Mouse (Mus musculus): Measurements from ENCODE around the gene Sycp2. TPM values are rescaled to one million over a fixed set of nuclear protein-coding genes. Genes with fewer than 3 reads are reported as not detected.

Sycp2 gene
- polyA plus RNA-seq, 1 experiment from 2014 or later, result not detected

- Histone ChIP-seq H3K27me3 (replicated peaks) (no peaks in the 10 kb centered on the region), H3K4me3 (no peak overlapping the region), H3K36me3 (no peaks in the 10 kb centered on the region), H3K27ac (no peak overlapping the region), H3K4me1 (no peaks in the 10 kb centered on the region; the same call in 1 of the 2 replicates), H3K4me2 (no peak overlapping the region), H3K9me3 (replicated peaks) (no peaks in the 10 kb centered on the region), H3K9ac (no peak overlapping the region)
- ATAC-seq, result no peak
- 61% methylated on average over 5 of the region's 5 CpGs for WGBS (ENCODE audit: insufficient replicate concordance)
These were observed 19.7 kb upstream of the Sycp2 start for GRCm38 (mm10) chr2:178427181-178427580.

DNA sequence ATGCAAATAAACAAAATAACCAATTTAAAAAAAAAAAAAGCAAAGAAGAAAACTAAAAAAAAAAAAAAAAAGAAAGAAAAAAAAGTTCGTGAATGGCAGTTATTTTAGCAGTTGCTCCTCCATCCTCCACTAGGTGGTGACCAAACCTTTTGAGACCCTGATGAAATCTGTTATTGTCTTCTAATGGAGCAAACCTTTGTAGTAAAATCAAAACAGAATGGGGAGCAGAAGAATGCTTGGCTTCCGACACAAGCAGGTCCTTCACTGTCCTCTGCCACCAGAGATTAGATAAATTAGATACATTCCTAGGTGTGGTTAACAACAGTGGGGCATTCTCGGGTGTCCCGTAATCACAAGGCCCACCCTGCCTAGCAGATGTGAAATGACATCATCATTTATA lies 18.7 kb upstream of the Sycp2 start:
- Histone ChIP-seq H3K27ac (no peak overlapping the region), H3K9ac (no peak overlapping the region), H3K4me1 (peaks cover under 1% of the 10 kb centered on the region; the same call in 1 of the 2 replicates)

DNA sequence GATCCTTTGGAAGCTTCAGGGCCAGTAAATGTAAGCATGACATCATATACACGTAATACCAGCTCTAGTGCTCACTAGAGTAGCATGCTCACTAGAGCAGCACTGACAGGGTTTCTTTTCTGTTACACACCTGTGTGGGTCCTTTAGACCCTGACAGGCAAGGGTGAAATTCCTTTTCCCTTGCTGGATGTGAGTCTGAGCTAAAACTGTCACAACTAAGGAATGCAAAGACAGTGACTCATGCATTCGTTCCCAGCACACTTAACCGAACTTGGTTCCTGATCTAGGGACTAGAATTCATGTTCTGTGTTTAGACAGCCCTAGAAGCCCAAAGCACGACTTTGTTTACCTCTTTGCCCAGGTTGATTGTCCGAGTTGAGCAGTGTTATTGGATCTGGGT lies 15.7 kb upstream of the Sycp2 start:
- no peak for ATAC-seq
- Histone ChIP-seq H3K27ac (no peak overlapping the region), H3K9me3 (replicated peaks) (no peaks in the 10 kb centered on the region), H3K27me3 (replicated peaks) (no peaks in the 10 kb centered on the region), H3K9ac (no peak overlapping the region), H3K4me1 (peaks cover 4% of the 10 kb centered on the region; the same call in 1 of the 2 replicates), H3K4me2 (no peak overlapping the region), H3K36me3 (peaks cover under 1% of the 10 kb centered on the region), H3K4me3 (no peak overlapping the region)
- 60% methylated on average over 5 of the region's 5 CpGs for WGBS (ENCODE audit: insufficient replicate concordance)

More for the DNA sequence above, 18.7 kb upstream of the Sycp2 start:
- 33% methylated on average over 4 of the region's 4 CpGs for WGBS (ENCODE audit: insufficient replicate concordance)
- no peaks in the 10 kb centered on the region for H3K9me3 ChIP-seq (replicated peaks)
- H3K27me3 ChIP-seq (replicated peaks), result no peaks in the 10 kb centered on the region
- H3K36me3 ChIP-seq, result no peaks in the 10 kb centered on the region
- no peak overlapping the region for H3K4me3 ChIP-seq
- H3K4me2 ChIP-seq, result no peak overlapping the region
- ATAC-seq, result no peak

DNA sequence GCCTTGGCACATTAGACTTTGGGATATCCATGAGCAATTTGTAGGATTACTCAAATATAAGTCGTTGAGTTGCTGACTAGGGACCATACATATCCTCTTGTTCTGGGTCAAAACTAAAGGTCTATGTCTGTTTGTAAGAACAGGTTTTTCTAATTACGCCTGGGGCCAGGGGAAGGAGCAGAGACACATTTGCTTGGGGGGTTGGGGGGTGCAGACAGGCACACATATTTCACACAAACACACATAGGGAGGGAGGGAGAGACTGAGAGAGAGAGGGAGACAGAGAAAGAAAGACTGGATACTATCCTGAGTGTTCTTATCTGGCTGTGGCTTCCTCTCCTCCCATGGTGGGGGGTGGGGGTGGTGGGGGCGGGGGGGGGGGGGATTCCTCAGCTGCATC lies 14.7 kb upstream of the Sycp2 start:
- Histone ChIP-seq H3K9ac (no peak overlapping the region), H3K9me3 (replicated peaks) (no peaks in the 10 kb centered on the region), H3K36me3 (peaks cover 5% of the 10 kb centered on the region), H3K4me3 (no peak overlapping the region), H3K27ac (0 out of 2 replicates have a peak overlapping the region, but pooled peaks have one; percentile 54), H3K4me2 (no peak overlapping the region), H3K27me3 (replicated peaks) (no peaks in the 10 kb centered on the region), H3K4me1 (peaks cover 9% of the 10 kb centered on the region; the same call in 1 of the 2 replicates)
- WGBS (ENCODE audit: insufficient replicate concordance), result 52% methylated on average over 2 of the region's 3 CpGs
- ATAC-seq, result no peak

DNA sequence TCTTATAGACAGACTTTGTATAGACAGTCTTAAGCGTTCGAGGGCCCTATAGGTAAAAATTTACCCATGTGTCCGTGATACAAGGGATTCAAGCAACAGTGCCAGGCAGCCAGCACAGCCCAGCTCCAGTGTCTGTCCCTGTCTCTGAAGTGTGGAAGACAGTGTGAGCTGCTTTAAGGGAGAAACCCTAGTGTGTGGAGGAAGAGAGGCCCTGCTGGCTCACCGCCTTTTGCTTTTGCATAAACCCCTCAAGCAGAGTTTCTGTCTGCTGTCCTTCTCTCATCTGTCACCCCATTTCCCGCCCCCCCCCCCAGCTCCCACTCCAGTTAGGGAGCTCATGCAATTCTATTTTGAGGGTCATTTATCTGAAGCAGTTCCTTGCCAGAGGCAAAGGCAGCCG lies 14.1 kb upstream of the Sycp2 start:
- Histone ChIP-seq H3K9me3 (replicated peaks) (no peaks in the 10 kb centered on the region), H3K4me1 (peaks cover 14% of the 10 kb centered on the region; the same call in 1 of the 2 replicates), H3K27me3 (replicated peaks) (no peaks in the 10 kb centered on the region), H3K36me3 (peaks cover 5% of the 10 kb centered on the region), H3K4me3 (no peak overlapping the region), H3K4me2 (no peak overlapping the region), H3K9ac (no peak overlapping the region), H3K27ac (peak overlapping the region; percentile 54)
- 49% methylated on average over 6 of the region's 6 CpGs for WGBS (ENCODE audit: insufficient replicate concordance)
- ATAC-seq, result no peak

- Histone ChIP-seq H3K4me3 (no peak overlapping the region), H3K36me3 (peaks cover 5% of the 10 kb centered on the region), H3K27ac (no peak overlapping the region), H3K4me2 (no peak overlapping the region), H3K27me3 (replicated peaks) (0 out of 2 replicates have a peak, but pooled peaks cover 1% of the 10 kb centered on the region), H3K4me1 (peaks cover 24% of the 10 kb centered on the region; the same call in 1 of the 2 replicates), H3K9me3 (replicated peaks) (no peaks in the 10 kb centered on the region), H3K9ac (no peak overlapping the region)
- WGBS (ENCODE audit: insufficient replicate concordance), result 65% methylated on average over 9 of the region's 9 CpGs
- ATAC-seq, result no peak
These were observed 13.1 kb upstream of the Sycp2 start for GRCm38 (mm10) chr2:178420576-178420975.

DNA sequence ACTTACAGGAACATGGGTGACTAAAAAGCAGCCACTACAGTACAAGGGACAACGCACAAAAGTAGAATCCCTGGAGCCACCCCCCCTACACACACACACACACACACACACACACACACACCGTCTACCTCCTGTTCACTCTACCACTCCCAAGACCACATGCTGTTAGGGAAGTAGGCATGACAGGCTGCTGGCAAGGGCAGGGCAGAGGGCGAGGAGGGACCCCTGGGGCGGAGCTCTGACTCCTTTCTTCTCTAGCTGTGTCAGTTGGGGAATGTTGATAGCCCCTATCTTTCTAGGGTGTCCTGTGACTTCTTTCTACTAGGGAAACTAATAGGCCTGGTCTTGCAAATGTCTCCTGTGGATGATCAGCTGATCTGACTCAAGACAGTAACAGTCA lies 9.5 kb upstream of the Sycp2 start:
- peaks cover 5% of the 10 kb centered on the region for H3K36me3 ChIP-seq
- H3K4me3 ChIP-seq, result no peak overlapping the region
- no peak overlapping the region for H3K9ac ChIP-seq
- H3K4me2 ChIP-seq, result no peak overlapping the region; the same call in 1 of the 2 replicates
- H3K27ac ChIP-seq, result no peak overlapping the region
- H3K27me3 ChIP-seq (replicated peaks), result peaks cover 37% of the 10 kb centered on the region
- no peaks in the 10 kb centered on the region for H3K9me3 ChIP-seq (replicated peaks)
- 35% methylated on average over 4 of the region's 4 CpGs for WGBS (ENCODE audit: insufficient replicate concordance)
- peak; percentile 55 for ATAC-seq
- H3K4me1 ChIP-seq, result peaks cover 46% of the 10 kb centered on the region

GRCm38 (mm10) chr2:178416427-178416826 lies 8.9 kb upstream of the Sycp2 start:
- Histone ChIP-seq H3K4me2 (peak overlapping the region; percentile 44), H3K36me3 (peaks cover 5% of the 10 kb centered on the region), H3K27me3 (replicated peaks) (peaks cover 42% of the 10 kb centered on the region), H3K4me3 (no peak overlapping the region), H3K27ac (0 out of 2 replicates have a peak overlapping the region, but pooled peaks have one; percentile 22), H3K9ac (no peak overlapping the region), H3K9me3 (replicated peaks) (no peaks in the 10 kb centered on the region), H3K4me1 (peaks cover 46% of the 10 kb centered on the region)
- ATAC-seq, result peak; percentile 41
- WGBS (ENCODE audit: insufficient replicate concordance), result 22% methylated on average over 13 of the region's 13 CpGs

DNA sequence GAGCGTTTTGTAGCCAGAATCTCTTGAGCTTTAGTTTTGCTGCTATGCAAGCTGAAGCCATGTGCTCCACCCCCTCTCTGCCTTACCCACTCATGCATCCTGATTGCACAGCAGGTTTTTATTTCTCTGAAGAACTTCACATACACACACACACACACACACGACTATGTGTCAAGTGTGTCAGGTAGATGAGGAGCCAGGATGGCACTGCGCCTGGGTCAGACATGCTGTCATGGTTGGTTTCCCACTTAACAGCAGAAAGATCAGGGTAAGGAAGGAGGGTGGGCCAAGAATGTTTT lies 7.6 kb upstream of the Sycp2 start:
- Histone ChIP-seq H3K9ac (no peak overlapping the region), H3K36me3 (peaks cover 5% of the 10 kb centered on the region), H3K27ac (no peak overlapping the region), H3K4me1 (peaks cover 42% of the 10 kb centered on the region), H3K9me3 (replicated peaks) (no peaks in the 10 kb centered on the region), H3K4me3 (peak overlapping the region; percentile 62; the same call in 1 of the 2 replicates), H3K27me3 (replicated peaks) (peaks cover 44% of the 10 kb centered on the region), H3K4me2 (peak overlapping the region; percentile 77)
- WGBS (ENCODE audit: insufficient replicate concordance), result 33% methylated on average over 3 of the region's 3 CpGs
- ATAC-seq, result no peak

DNA sequence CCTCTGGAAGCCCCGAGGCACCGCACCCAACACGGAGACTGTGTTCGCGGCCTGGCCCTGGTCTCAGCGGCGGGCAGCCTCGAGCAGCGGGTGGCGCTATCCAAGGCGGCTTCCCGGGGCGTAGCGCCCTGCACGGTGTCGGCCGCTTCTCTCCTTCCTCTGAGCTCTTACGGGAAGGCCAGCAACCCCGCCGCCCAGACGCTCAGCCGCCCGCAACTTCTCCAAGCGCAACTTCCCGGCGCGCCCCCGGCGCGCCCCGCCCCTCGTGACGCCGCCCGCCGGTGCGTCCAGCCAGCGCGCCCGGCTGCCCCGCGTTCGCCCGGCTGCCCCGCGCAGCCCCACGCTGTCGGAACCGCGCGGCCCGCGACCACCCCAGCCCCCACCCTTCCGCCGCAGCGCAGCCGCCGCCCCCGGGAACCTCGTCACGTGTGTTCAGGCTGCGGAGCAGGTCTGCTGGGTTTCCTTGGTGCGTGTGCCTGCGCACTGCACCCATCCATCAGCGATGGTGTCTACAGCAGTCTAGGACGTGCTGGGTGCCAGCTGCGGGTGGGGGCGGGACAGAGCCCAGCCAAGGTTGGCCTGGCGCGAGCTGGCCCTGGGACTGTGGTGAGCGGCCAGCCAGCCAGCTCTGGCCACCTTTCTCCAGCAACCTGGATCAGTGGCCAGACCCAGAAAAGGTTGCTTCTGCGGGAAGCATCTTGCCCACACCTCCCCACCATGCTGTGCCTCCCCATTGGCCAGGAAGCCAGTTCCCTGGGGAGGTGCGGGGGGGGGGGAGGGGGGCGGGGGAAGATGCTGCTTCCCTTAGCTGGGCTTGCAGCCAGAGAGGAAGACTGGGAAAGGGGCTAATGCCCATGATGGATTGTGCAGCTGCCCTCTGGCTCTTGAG lies 7.0 kb upstream of the Sycp2 start, which contains the start of the genes Ppp1r3d and Fam217b:
TSS of gene Ppp1r3d (minus strand) at position 212 of the 889 bp plus-strand sequence.
TSS of gene Fam217b (plus strand) at position 264 of the 889 bp plus-strand sequence.
- Histone ChIP-seq H3K27me3 (replicated peaks) (peaks cover 44% of the 10 kb centered on the region), H3K4me2 (peak within 1 kb of the TSS; percentile 77), H3K4me1 (peaks cover 42% of the 10 kb centered on the region), H3K9ac (peak within 1 kb of the TSS; percentile 47), H3K27ac (0 out of 2 replicates have a peak within 1 kb of the TSS, but pooled peaks have one; percentile 21), H3K36me3 (peaks cover 5% of the 10 kb centered on the region), H3K9me3 (replicated peaks) (no peaks in the 10 kb centered on the region), H3K4me3 (peak within 1 kb of the TSS; percentile 62)
- ATAC-seq, result peak; percentile 49
- WGBS (ENCODE audit: insufficient replicate concordance), result 1% methylated on average over 56 of the region's 74 CpGs

DNA sequence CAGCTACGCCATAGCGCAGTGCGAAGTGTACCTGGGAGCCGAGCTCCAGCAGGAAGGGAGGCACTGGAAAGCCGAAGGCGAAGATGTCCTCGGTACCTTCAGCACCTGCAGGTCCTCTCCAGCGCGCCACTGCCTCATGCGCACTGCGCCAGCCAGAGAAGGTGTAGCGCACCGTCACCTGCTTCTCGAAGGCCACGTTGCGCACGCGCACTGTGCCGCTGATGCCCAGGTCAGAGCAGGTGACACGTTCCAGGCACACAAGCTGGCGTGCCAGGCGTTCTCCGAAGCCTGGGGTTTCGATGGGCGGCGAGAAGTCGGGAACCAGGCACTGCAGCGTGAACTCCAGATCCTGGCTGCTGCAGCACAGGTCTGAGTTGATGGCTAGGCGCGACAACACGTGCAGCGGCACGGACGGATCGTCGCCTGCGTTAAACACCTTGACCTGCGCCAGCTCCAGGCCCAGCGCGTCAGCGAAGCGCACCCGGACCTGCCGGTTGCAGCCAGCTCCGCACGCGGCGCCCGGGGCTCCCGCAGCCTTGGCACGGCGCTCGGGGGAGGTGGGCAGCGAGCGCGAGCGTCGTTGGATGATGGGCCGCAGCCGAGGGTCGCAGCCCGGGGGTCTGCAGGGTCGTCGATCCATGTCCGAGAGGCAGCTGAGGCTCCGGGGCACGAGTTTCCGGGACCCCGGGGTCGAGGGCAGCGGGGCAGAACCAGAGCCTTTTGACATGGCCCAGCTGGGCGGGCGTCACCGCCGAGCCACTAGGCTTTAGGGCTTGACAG lies 6.2 kb upstream of the Sycp2 start:
- Histone ChIP-seq H3K36me3 (peaks cover 5% of the 10 kb centered on the region), H3K27ac (no peak overlapping the region), H3K4me3 (peak overlapping the region; percentile 62), H3K27me3 (replicated peaks) (peaks cover 44% of the 10 kb centered on the region), H3K4me2 (peak overlapping the region; percentile 77), H3K4me1 (peaks cover 42% of the 10 kb centered on the region), H3K9ac (peak overlapping the region; percentile 47; the same call in 1 of the 2 replicates), H3K9me3 (replicated peaks) (no peaks in the 10 kb centered on the region)
- WGBS (ENCODE audit: insufficient replicate concordance), result 15% methylated on average over 70 of the region's 75 CpGs
- no peak for ATAC-seq
